Mouse (Mus musculus): ENCODE data around the gene Lcn9. TPM values are rescaled to one million over a fixed set of nuclear protein-coding genes. Genes with fewer than 3 reads are reported as not detected.

Gene Lcn9
- total RNA-seq, 1 experiment: not detected

DNA sequence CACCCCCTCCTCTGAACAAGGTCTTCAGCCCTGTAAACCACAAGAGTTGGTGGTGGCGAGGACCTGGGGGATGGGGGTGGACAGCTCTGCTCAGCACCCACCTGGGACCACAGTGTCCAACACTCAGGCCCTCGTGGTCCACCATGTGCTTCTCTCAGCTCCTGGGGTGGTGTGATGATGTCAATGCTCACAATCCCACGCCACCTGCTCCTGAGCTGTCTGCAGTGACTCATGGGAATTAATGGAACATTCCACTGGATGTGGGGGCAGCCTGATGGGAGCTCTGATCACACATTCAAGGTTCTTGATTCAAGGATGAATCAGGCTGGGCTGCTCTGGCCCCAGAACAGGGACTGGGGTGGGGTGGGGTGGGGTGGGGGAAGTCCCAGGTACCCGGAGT is 19.2 kb downstream of the Lcn9 start:
- Histone ChIP-seq H3K27ac (ENCODE audit: insufficient read depth, low read depth, low read length, poor library complexity, severe bottlenecking) (no peak overlapping the region), H3K36me3 (ENCODE audit: control insufficient read depth, insufficient read depth, low read length, poor library complexity, severe bottlenecking) (no peaks in the 10 kb centered on the region), H3K4me1 (ENCODE audit: control insufficient read depth in 2 of 2, insufficient read depth in 2 of 2, low read length in 2 of 2, poor library complexity in 1 of 2) (no peaks in the 10 kb centered on the region), H3K4me3 (ENCODE audit: insufficient read depth in 1 of 2, low read depth in 1 of 2, low read length in 2 of 2, poor library complexity in 1 of 2, severe bottlenecking in 1 of 2) (no peak overlapping the region), H3K9ac (ENCODE audit: insufficient read depth, low read depth, low read length, poor library complexity, severe bottlenecking) (no peak overlapping the region), H3K9me3 (ENCODE audit: control insufficient read depth, insufficient read depth, low read depth, low read length) (no peaks in the 10 kb centered on the region)
- in situ Hi-C loops (cut with MboI; ENCODE audit: low sequenced_read_pairs in 2 of 2, unreplicated experiment in 2 of 2): no loop called here
- no peak for DNase-seq (ENCODE audit: low read depth, low spot score)
- TF ChIP-seq ZNF384 (IDR thresholded peaks at IDR 0.05; ENCODE audit: low read depth, low read length): no peak
- no peak for TF ChIP-seq ZC3H11A (IDR thresholded peaks at IDR 0.05; ENCODE audit: borderline replicate concordance, low read depth, low read length)

DNA sequence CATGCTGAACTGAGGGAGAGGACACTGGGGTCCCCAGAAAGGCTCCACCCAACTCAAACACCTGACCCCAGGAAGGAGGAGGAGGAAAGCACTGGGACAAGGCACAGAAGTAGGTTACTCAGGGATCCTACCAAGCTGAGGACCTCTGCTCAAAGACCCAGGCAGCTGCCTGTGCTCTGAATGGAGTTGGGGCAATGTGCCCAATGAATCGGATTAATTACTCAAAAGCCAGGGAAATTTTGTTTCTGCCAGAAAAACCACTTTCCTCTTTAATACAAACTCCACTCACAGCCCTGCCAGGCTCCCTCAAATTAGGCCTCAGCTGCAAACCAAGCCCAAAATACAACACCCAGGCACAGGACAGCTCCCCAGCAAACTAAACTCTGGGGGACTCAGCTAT is 19.8 kb downstream of the Lcn9 start:
- in situ Hi-C loops (cut with MboI; ENCODE audit: low sequenced_read_pairs in 2 of 2, unreplicated experiment in 2 of 2): no loop called here
- no peak overlapping the region for H3K27ac ChIP-seq (ENCODE audit: insufficient read depth, low read depth, low read length, poor library complexity, severe bottlenecking)
- H3K36me3 ChIP-seq (ENCODE audit: control insufficient read depth, insufficient read depth, low read length, poor library complexity, severe bottlenecking): no peaks in the 10 kb centered on the region
- no peak for DNase-seq (ENCODE audit: low read depth, low spot score)
- no peak overlapping the region for H3K9ac ChIP-seq (ENCODE audit: insufficient read depth, low read depth, low read length, poor library complexity, severe bottlenecking)
- no peak overlapping the region for H3K4me3 ChIP-seq (ENCODE audit: insufficient read depth in 1 of 2, low read depth in 1 of 2, low read length in 2 of 2, poor library complexity in 1 of 2, severe bottlenecking in 1 of 2)
- TF ChIP-seq ZNF384 (IDR thresholded peaks at IDR 0.05; ENCODE audit: low read depth, low read length) (no peak), HCFC1 (IDR thresholded peaks at IDR 0.05; ENCODE audit: borderline replicate concordance, insufficient read depth, low read length) (no peak)
- no peaks in the 10 kb centered on the region for H3K9me3 ChIP-seq (ENCODE audit: control insufficient read depth, insufficient read depth, low read depth, low read length)
- H3K4me1 ChIP-seq (ENCODE audit: control insufficient read depth in 2 of 2, insufficient read depth in 2 of 2, low read length in 2 of 2, poor library complexity in 1 of 2): no peaks in the 10 kb centered on the region

DNA sequence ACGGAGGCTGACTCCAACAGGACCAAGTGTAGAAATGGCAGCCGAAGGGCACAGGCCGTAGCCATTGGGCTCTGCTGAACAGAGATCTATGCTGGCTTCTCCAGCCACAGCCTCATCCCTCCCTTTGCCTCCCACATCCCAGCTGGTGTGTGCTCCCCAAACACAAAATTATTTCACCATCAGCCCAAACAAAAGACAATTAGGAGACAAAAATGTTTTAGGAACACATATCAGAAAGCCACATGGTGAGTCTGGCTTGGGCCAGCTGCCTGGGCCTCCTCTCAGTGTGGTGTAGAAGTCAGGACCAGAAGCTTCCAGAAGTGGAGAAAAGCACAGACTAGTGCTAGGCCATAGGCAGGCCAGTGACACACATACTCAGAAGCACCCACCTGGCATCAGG is 21.1 kb downstream of the Lcn9 start:
- in situ Hi-C loops (cut with MboI; ENCODE audit: low sequenced_read_pairs in 2 of 2, unreplicated experiment in 2 of 2): no loop called here
- no peak overlapping the region for H3K4me3 ChIP-seq (ENCODE audit: insufficient read depth in 1 of 2, low read depth in 1 of 2, low read length in 2 of 2, poor library complexity in 1 of 2, severe bottlenecking in 1 of 2)
- H3K9ac ChIP-seq (ENCODE audit: insufficient read depth, low read depth, low read length, poor library complexity, severe bottlenecking): no peak overlapping the region
- no peaks in the 10 kb centered on the region for H3K9me3 ChIP-seq (ENCODE audit: control insufficient read depth, insufficient read depth, low read depth, low read length)
- H3K36me3 ChIP-seq (ENCODE audit: control insufficient read depth, insufficient read depth, low read length, poor library complexity, severe bottlenecking): no peaks in the 10 kb centered on the region
- no peaks in the 10 kb centered on the region for H3K4me1 ChIP-seq (ENCODE audit: control insufficient read depth in 2 of 2, insufficient read depth in 2 of 2, low read length in 2 of 2, poor library complexity in 1 of 2)
- no peak for TF ChIP-seq CHD2 (IDR thresholded peaks at IDR 0.05; ENCODE audit: low read depth, low read length)
- TF ChIP-seq ZC3H11A (IDR thresholded peaks at IDR 0.05; ENCODE audit: borderline replicate concordance, low read depth, low read length): no peak
- no peak for TF ChIP-seq MAFK (IDR thresholded peaks at IDR 0.05; ENCODE audit: insufficient read depth, low read depth, low read length)
- TF ChIP-seq ZNF384 (IDR thresholded peaks at IDR 0.05; ENCODE audit: low read depth, low read length): no peak
- no peak for TF ChIP-seq HCFC1 (IDR thresholded peaks at IDR 0.05; ENCODE audit: borderline replicate concordance, insufficient read depth, low read length)
- no peak overlapping the region for H3K27ac ChIP-seq (ENCODE audit: insufficient read depth, low read depth, low read length, poor library complexity, severe bottlenecking)
- DNase-seq (ENCODE audit: low read depth, low spot score): no peak

GRCm38 (mm10) chr2:25846516-25846915 is 23.6 kb downstream of the Lcn9 start:
- TF ChIP-seq CHD2 (IDR thresholded peaks at IDR 0.05; ENCODE audit: low read depth, low read length) (no peak), ZC3H11A (IDR thresholded peaks at IDR 0.05; ENCODE audit: borderline replicate concordance, low read depth, low read length) (no peak), MAFK (IDR thresholded peaks at IDR 0.05; ENCODE audit: insufficient read depth, low read depth, low read length) (no peak), HCFC1 (IDR thresholded peaks at IDR 0.05; ENCODE audit: borderline replicate concordance, insufficient read depth, low read length) (no peak), ZNF384 (IDR thresholded peaks at IDR 0.05; ENCODE audit: low read depth, low read length) (no peak)
- Histone ChIP-seq H3K4me1 (ENCODE audit: control insufficient read depth in 2 of 2, insufficient read depth in 2 of 2, low read length in 2 of 2, poor library complexity in 1 of 2) (no peaks in the 10 kb centered on the region), H3K27ac (ENCODE audit: insufficient read depth, low read depth, low read length, poor library complexity, severe bottlenecking) (no peak overlapping the region), H3K36me3 (ENCODE audit: control insufficient read depth, insufficient read depth, low read length, poor library complexity, severe bottlenecking) (no peaks in the 10 kb centered on the region), H3K4me3 (ENCODE audit: insufficient read depth in 1 of 2, low read depth in 1 of 2, low read length in 2 of 2, poor library complexity in 1 of 2, severe bottlenecking in 1 of 2) (no peak overlapping the region), H3K9ac (ENCODE audit: insufficient read depth, low read depth, low read length, poor library complexity, severe bottlenecking) (no peak overlapping the region), H3K9me3 (ENCODE audit: control insufficient read depth, insufficient read depth, low read depth, low read length) (no peaks in the 10 kb centered on the region)
- no peak for DNase-seq (ENCODE audit: low read depth, low spot score)
- in situ Hi-C loops (cut with MboI; ENCODE audit: low sequenced_read_pairs in 2 of 2, unreplicated experiment in 2 of 2): no loop called here

GRCm38 (mm10) chr2:25847226-25847625 is 24.3 kb downstream of the Lcn9 start, which contains the start of gene Sohlh1:
Gene Sohlh1, minus strand, starts transcription at chr2:25847248.
- no peak for DNase-seq (ENCODE audit: low read depth, low spot score)
- Histone ChIP-seq H3K9ac (ENCODE audit: insufficient read depth, low read depth, low read length, poor library complexity, severe bottlenecking) (no peak within 1 kb of the TSS), H3K27ac (ENCODE audit: insufficient read depth, low read depth, low read length, poor library complexity, severe bottlenecking) (no peak within 1 kb of the TSS), H3K36me3 (ENCODE audit: control insufficient read depth, insufficient read depth, low read length, poor library complexity, severe bottlenecking) (no peaks in the 10 kb centered on the region), H3K4me3 (ENCODE audit: insufficient read depth in 1 of 2, low read depth in 1 of 2, low read length in 2 of 2, poor library complexity in 1 of 2, severe bottlenecking in 1 of 2) (no peak within 1 kb of the TSS), H3K9me3 (ENCODE audit: control insufficient read depth, insufficient read depth, low read depth, low read length) (no peaks in the 10 kb centered on the region), H3K4me1 (ENCODE audit: control insufficient read depth in 2 of 2, insufficient read depth in 2 of 2, low read length in 2 of 2, poor library complexity in 1 of 2) (peaks cover 0 to 2% of the 10 kb centered on the region in 2 experiments; a peak in 1 of 4 replicates)
- in situ Hi-C loops (cut with MboI; ENCODE audit: low sequenced_read_pairs in 2 of 2, unreplicated experiment in 2 of 2): no loop called here
- TF ChIP-seq ZC3H11A (IDR thresholded peaks at IDR 0.05; ENCODE audit: borderline replicate concordance, low read depth, low read length): no peak
- no peak for TF ChIP-seq MAFK (IDR thresholded peaks at IDR 0.05; ENCODE audit: insufficient read depth, low read depth, low read length)
- no peak for TF ChIP-seq HCFC1 (IDR thresholded peaks at IDR 0.05; ENCODE audit: borderline replicate concordance, insufficient read depth, low read length)
- no peak for TF ChIP-seq ZNF384 (IDR thresholded peaks at IDR 0.05; ENCODE audit: low read depth, low read length)
- TF ChIP-seq CHD2 (IDR thresholded peaks at IDR 0.05; ENCODE audit: low read depth, low read length): no peak
